Mouse (Mus musculus) cortical plate, adult 2 months (tissue): Measurements from ENCODE around the gene Kif1b. TPM values are rescaled to one million over a fixed set of nuclear protein-coding genes. Genes with fewer than 3 reads are reported as not detected.

Source experiments
- H3K27ac ChIP-seq: fragments of 200-500 bp; 2 replicates; pipeline ENCODE4 v1.5.1; 2012; ENCODE audit warnings: low read length, control low read depth, inconsistent platforms; ENCODE audit not compliant: insufficient read depth
- H3K4me1 ChIP-seq: fragments of 200-500 bp; 2 replicates; pipeline ENCODE4 v1.6.1; 2011; ENCODE audit warnings: low read length; ENCODE audit not compliant: control insufficient read depth, insufficient read depth
- H3K4me3 ChIP-seq: fragments of 200-500 bp; 2 replicates; pipeline ENCODE4 v1.5.1; 2011; ENCODE audit warnings: mild to moderate bottlenecking, low read length, control low read depth; ENCODE audit not compliant: insufficient read depth
- CTCF ChIP-seq: fragments of 200-500 bp; IDR thresholded peaks from 2 replicates; pipeline ENCODE4 v1.5.1; 2011; ENCODE audit warnings: mild to moderate bottlenecking, control low read depth, low read length; ENCODE audit not compliant: insufficient read depth; ENCODE audit errors: extremely low read depth
- POLR2A ChIP-seq: fragments of 200-500 bp; IDR thresholded peaks from 2 replicates; pipeline ENCODE4 v1.6.1; 2011; ENCODE audit warnings: mild to moderate bottlenecking, low read length, control low read depth; ENCODE audit not compliant: insufficient read depth; ENCODE audit errors: extremely low read depth
- polyA plus RNA-seq: library from polyadenylated mRNA; depleted of rRNA; stranded (reverse); fragments of >200 nt; gene quantifications from 2 replicates; pipeline ENCODE4 v1.2.3, GENCODE M21; 2012

Kif1b gene
- polyA plus RNA-seq, 1 experiment: 234 TPM

GRCm38 (mm10) chr4:149283018-149283417 lies 24.5 kb downstream of the Kif1b start:
- peaks cover 8% of the 10 kb centered on the region for H3K4me1 ChIP-seq
- H3K27ac ChIP-seq: no peak overlapping the region
- no peak for TF ChIP-seq POLR2A
- TF ChIP-seq CTCF: no peak
- no peak overlapping the region for H3K4me3 ChIP-seq

GRCm38 (mm10) chr4:149282025-149282738 lies 25.3 kb downstream of the Kif1b start:
- no peak overlapping the region for H3K4me3 ChIP-seq
- H3K4me1 ChIP-seq: peaks cover 8% of the 10 kb centered on the region
- no peak overlapping the region for H3K27ac ChIP-seq
- TF ChIP-seq POLR2A: no peak
- TF ChIP-seq CTCF: no peak

GRCm38 (mm10) chr4:149277571-149277970 lies 29.9 kb downstream of the Kif1b start:
- peaks cover 1% of the 10 kb centered on the region for H3K4me1 ChIP-seq
- no peak for TF ChIP-seq POLR2A
- H3K27ac ChIP-seq: no peak overlapping the region
- no peak overlapping the region for H3K4me3 ChIP-seq

GRCm38 (mm10) chr4:149273128-149273527 lies 34.4 kb downstream of the Kif1b start:
- Histone ChIP-seq H3K4me3 (no peak overlapping the region), H3K4me1 (no peaks in the 10 kb centered on the region; the same call in 1 of the 2 replicates), H3K27ac (no peak overlapping the region)
- TF ChIP-seq CTCF: peak; percentile 23; the same call in 1 of the 2 replicates
- no peak for TF ChIP-seq POLR2A

- Histone ChIP-seq H3K4me1 (peaks cover 5% of the 10 kb centered on the region), H3K4me3 (no peak overlapping the region), H3K27ac (no peak overlapping the region)
- TF ChIP-seq CTCF: no peak
- TF ChIP-seq POLR2A: no peak
These were observed 37.0 kb downstream of the Kif1b start for GRCm38 (mm10) chr4:149270541-149270940.

- H3K4me3 ChIP-seq: no peak overlapping the region
These were observed 38.5 kb downstream of the Kif1b start for GRCm38 (mm10) chr4:149269026-149269425.

GRCm38 (mm10) chr4:149264895-149265294 lies 42.6 kb downstream of the Kif1b start:
- no peak overlapping the region for H3K27ac ChIP-seq
- H3K4me3 ChIP-seq: no peak overlapping the region
- peaks cover 6% of the 10 kb centered on the region for H3K4me1 ChIP-seq
- no peak for TF ChIP-seq CTCF
- TF ChIP-seq POLR2A: no peak

More at GRCm38 (mm10) chr4:149269026-149269425, 38.5 kb downstream of the Kif1b start:
- TF ChIP-seq CTCF: no peak
- TF ChIP-seq POLR2A: no peak
- Histone ChIP-seq H3K27ac (no peak overlapping the region), H3K4me1 (peaks cover 6% of the 10 kb centered on the region)

- Histone ChIP-seq H3K4me3 (no peak overlapping the region), H3K27ac (no peak overlapping the region), H3K4me1 (peaks cover 6% of the 10 kb centered on the region)
- TF ChIP-seq CTCF: no peak
These were observed 44.3 kb downstream of the Kif1b start for GRCm38 (mm10) chr4:149263218-149263617.

- Histone ChIP-seq H3K27ac (no peak overlapping the region), H3K4me3 (no peak overlapping the region), H3K4me1 (peaks cover 9% of the 10 kb centered on the region)
- no peak for TF ChIP-seq CTCF
- TF ChIP-seq POLR2A: no peak
These were observed 46.0 kb downstream of the Kif1b start for GRCm38 (mm10) chr4:149261466-149261865.

- no peak overlapping the region for H3K27ac ChIP-seq
- H3K4me3 ChIP-seq: no peak overlapping the region
- peaks cover 11% of the 10 kb centered on the region for H3K4me1 ChIP-seq
- TF ChIP-seq CTCF: no peak
- TF ChIP-seq POLR2A: no peak
These were observed 46.6 kb downstream of the Kif1b start for GRCm38 (mm10) chr4:149260911-149261310.
